Mouse (Mus musculus): ENCODE results near the gene Cpsf6. TPM values are rescaled to one million over a fixed set of nuclear protein-coding genes. Genes with fewer than 3 reads are reported as not detected.

Cpsf6 gene
- polyA plus RNA-seq, 1 experiment, result 21.8 TPM

GRCm38 (mm10) chr10:117414726-117415125, 34.9 kb upstream of the Cpsf6 start:
- Histone ChIP-seq H3K4me3 (no peak overlapping the region), H3K36me3 (ENCODE audit: control insufficient read depth, insufficient read depth) (no peaks in the 10 kb centered on the region)
- TF ChIP-seq MYOD1 (IDR thresholded peaks at IDR 0.05; ENCODE audit: control insufficient read depth in 1 of 3, insufficient read length in 2 of 3, low read depth in 2 of 3) (no peak), POLR2A (IDR thresholded peaks at IDR 0.05; ENCODE audit: insufficient read length, low read depth) (no peak), SRF (IDR thresholded peaks at IDR 0.05; ENCODE audit: control insufficient read depth, insufficient read length, low read depth) (no peak), USF1 (IDR thresholded peaks at IDR 0.05; ENCODE audit: low read depth) (no peak), TCF12 (IDR thresholded peaks at IDR 0.05; ENCODE audit: insufficient read depth, poor library complexity, severe bottlenecking) (no peak), REST (IDR thresholded peaks at IDR 0.05; ENCODE audit: insufficient read depth, insufficient read length) (no peak), MAX (IDR thresholded peaks at IDR 0.05; ENCODE audit: low read depth) (no peak)

GRCm38 (mm10) chr10:117413562-117414527, 34.0 kb upstream of the Cpsf6 start:
- no peaks in the 10 kb centered on the region for H3K36me3 ChIP-seq (ENCODE audit: control insufficient read depth, insufficient read depth)
- H3ac ChIP-seq (ENCODE audit: control insufficient read depth, insufficient read length), result no peak overlapping the region
- TF ChIP-seq MYOG (IDR thresholded peaks at IDR 0.05; ENCODE audit: control insufficient read depth in 1 of 3, insufficient read depth in 1 of 3, insufficient read length in 2 of 3, low read depth in 2 of 3) (no peak), E2F4 (IDR thresholded peaks at IDR 0.05; ENCODE audit: insufficient read depth) (no peak), REST (IDR thresholded peaks at IDR 0.05; ENCODE audit: insufficient read depth, insufficient read length) (no peak), MYOD1 (IDR thresholded peaks at IDR 0.05; ENCODE audit: control insufficient read depth in 1 of 3, insufficient read length in 2 of 3, low read depth in 2 of 3) (no peak), TCF12 (IDR thresholded peaks at IDR 0.05; ENCODE audit: insufficient read depth, poor library complexity, severe bottlenecking) (no peak)
- H3K27me3 ChIP-seq (ENCODE audit: control insufficient read depth, insufficient read depth, insufficient read length), result no peaks in the 10 kb centered on the region
- no peak overlapping the region for H3K4me3 ChIP-seq
- H3K79me2 ChIP-seq (ENCODE audit: control insufficient read depth, insufficient read depth), result no peaks in the 10 kb centered on the region
- no peak overlapping the region for H3K4me2 ChIP-seq (ENCODE audit: low read depth)

More at GRCm38 (mm10) chr10:117414726-117415125, 34.9 kb upstream of the Cpsf6 start:
- H3K27me3 ChIP-seq (ENCODE audit: control insufficient read depth, insufficient read depth, insufficient read length), result no peaks in the 10 kb centered on the region
- H3ac ChIP-seq (ENCODE audit: control insufficient read depth, insufficient read length), result no peak overlapping the region
- no peak overlapping the region for H3K4me2 ChIP-seq (ENCODE audit: low read depth)
- H3K79me2 ChIP-seq (ENCODE audit: control insufficient read depth, insufficient read depth), result no peaks in the 10 kb centered on the region

- Histone ChIP-seq H3K4me2 (ENCODE audit: low read depth) (no peak overlapping the region), H3K4me3 (no peak overlapping the region), H3K36me3 (ENCODE audit: control insufficient read depth, insufficient read depth) (no peaks in the 10 kb centered on the region), H3ac (ENCODE audit: control insufficient read depth, insufficient read length) (no peak overlapping the region), H3K27me3 (ENCODE audit: control insufficient read depth, insufficient read depth, insufficient read length) (no peaks in the 10 kb centered on the region), H3K79me2 (ENCODE audit: control insufficient read depth, insufficient read depth) (no peaks in the 10 kb centered on the region)
- TF ChIP-seq TCF12 (IDR thresholded peaks at IDR 0.05; ENCODE audit: insufficient read depth, poor library complexity, severe bottlenecking) (no peak), REST (IDR thresholded peaks at IDR 0.05; ENCODE audit: insufficient read depth, insufficient read length) (no peak), POLR2AphosphoS2 (IDR thresholded peaks at IDR 0.05; ENCODE audit: insufficient read length, low read depth) (no peak), MYOG (IDR thresholded peaks at IDR 0.05; ENCODE audit: control insufficient read depth in 1 of 3, insufficient read depth in 1 of 3, insufficient read length in 2 of 3, low read depth in 2 of 3) (no peak), CEBPB (IDR thresholded peaks at IDR 0.05; ENCODE audit: insufficient read depth, poor library complexity, severe bottlenecking) (no peak)
Observed at GRCm38 (mm10) chr10:117412474-117413057, 32.8 kb upstream of the Cpsf6 start.

GRCm38 (mm10) chr10:117411716-117412473, 32.1 kb upstream of the Cpsf6 start:
- H3K4me2 ChIP-seq (ENCODE audit: low read depth), result no peak overlapping the region
- no peak for TF ChIP-seq MYOG (IDR thresholded peaks at IDR 0.05; ENCODE audit: control insufficient read depth in 1 of 3, insufficient read depth in 1 of 3, insufficient read length in 2 of 3, low read depth in 2 of 3)
- no peak overlapping the region for H3ac ChIP-seq (ENCODE audit: control insufficient read depth, insufficient read length)
- H3K79me2 ChIP-seq (ENCODE audit: control insufficient read depth, insufficient read depth), result no peaks in the 10 kb centered on the region
- H3K27me3 ChIP-seq (ENCODE audit: control insufficient read depth, insufficient read depth, insufficient read length), result no peaks in the 10 kb centered on the region
- no peaks in the 10 kb centered on the region for H3K36me3 ChIP-seq (ENCODE audit: control insufficient read depth, insufficient read depth)
- H3K4me3 ChIP-seq, result no peak overlapping the region

- TF ChIP-seq SRF (IDR thresholded peaks at IDR 0.05; ENCODE audit: control insufficient read depth, insufficient read length, low read depth), result no peak
- Histone ChIP-seq H3K4me2 (ENCODE audit: low read depth) (no peak overlapping the region), H3K79me2 (ENCODE audit: control insufficient read depth, insufficient read depth) (no peaks in the 10 kb centered on the region), H3K27me3 (ENCODE audit: control insufficient read depth, insufficient read depth, insufficient read length) (no peaks in the 10 kb centered on the region), H3K4me3 (no peak overlapping the region), H3K36me3 (ENCODE audit: control insufficient read depth, insufficient read depth) (no peaks in the 10 kb centered on the region), H3ac (ENCODE audit: control insufficient read depth, insufficient read length) (no peak overlapping the region)
Observed at GRCm38 (mm10) chr10:117411131-117411530, 31.3 kb upstream of the Cpsf6 start.

Data from myocyte (in vitro differentiated cells).